Mouse (Mus musculus) spleen, postnatal 14 days (tissue): ENCODE results near the gene Abhd15.

Experiments used
- DNase-seq, 2 experiments: peaks; one replicate each; pipeline ENCODE4 v3.0.0; 2021 to 2022; ENCODE audit warnings: low spot score in 2 of 2

The Abhd15 gene

GRCm38 (mm10) chr11:77514832-77515636 is at the start of gene Abhd15:
Gene Abhd15, plus strand, starts transcription at chr11:77515121.
- DNase-seq: peak in 1 of 2 experiments; percentile 53

DNA sequence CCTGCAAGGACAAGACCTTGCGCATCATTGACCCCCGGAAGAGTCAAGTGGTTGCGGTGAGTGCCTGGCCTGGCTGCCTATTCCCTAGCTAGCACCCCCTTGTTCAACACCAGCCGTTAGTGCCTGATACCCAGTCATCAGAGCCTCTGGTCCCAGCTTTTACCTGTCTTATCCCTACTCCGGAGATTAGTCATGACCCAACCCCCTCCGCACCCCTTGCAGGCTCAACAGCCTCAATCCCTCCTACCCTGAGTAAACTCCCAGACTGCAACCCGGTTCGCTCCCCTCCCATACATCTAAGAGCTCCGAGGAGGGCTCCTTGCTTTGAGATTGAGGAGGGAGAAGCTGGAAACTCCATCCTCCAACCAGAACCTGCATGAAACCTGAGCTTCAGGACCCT is 48.4 kb upstream of the Abhd15 start:
- DNase-seq: no peak

DNA sequence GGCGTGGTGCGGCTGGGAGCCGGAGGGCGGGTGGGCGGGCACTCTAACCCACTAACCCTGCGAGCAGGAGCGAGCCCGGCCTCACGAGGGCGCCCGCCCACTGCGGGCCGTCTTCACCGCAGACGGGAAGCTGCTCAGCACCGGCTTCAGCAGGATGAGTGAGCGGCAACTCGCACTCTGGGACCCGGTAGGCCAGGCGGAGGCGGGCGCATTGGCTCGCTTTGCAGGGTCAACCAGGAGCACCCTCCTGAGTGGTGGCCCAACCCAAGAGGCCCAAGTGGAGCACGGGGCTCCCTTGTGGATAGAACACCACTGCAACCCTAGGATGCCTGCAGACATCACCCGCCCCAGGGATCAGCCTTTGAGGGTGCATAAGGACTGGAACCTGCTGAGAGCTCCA is 47.8 kb upstream of the Abhd15 start:
- DNase-seq: peak; percentile 61 to 75

- DNase-seq: peak; percentile 66 to 74
Observed at GRCm38 (mm10) chr11:77467784-77468183, 47.1 kb upstream of the Abhd15 start.

DNA sequence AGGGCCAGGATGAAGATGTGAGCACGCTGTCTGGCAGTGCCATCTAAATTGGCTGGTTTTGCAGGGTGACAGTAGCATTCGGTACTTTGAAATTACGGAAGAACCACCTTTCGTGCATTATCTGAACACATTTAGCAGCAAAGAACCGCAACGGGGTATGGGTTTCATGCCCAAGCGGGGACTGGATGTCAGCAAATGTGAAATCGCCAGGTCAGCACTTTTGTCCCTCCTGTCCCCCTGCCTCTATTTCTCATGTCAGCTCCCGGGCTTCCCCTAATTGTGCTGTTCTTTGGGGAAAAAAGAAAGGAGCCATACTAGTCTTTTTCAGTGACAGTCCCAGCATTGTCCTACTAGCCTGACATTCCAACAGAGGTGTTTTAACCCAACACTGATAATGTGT is 46.5 kb upstream of the Abhd15 start:
- no peak for DNase-seq

GRCm38 (mm10) chr11:77471407-77471806 is 43.5 kb upstream of the Abhd15 start:
- no peak for DNase-seq

DNA sequence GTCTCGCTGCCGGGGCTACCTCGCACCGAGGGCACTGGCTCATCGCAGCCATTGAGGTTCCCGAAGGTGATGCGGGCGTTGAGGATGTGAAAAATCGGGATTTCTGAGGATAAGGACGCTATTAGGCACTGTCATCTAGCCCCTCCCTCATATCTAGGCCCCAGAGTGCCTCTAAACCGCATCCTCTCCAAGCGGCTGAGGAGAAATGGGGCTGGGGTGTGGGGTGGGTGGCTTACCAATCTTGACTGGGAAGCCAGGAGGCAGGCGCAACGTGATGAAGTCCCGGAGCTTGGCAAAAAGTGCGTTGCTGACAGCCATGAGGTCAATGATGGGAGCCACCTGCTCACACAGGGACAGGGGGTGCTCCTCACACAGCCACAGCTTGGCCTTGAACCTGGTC is 42.1 kb upstream of the Abhd15 start:
- no peak for DNase-seq

DNA sequence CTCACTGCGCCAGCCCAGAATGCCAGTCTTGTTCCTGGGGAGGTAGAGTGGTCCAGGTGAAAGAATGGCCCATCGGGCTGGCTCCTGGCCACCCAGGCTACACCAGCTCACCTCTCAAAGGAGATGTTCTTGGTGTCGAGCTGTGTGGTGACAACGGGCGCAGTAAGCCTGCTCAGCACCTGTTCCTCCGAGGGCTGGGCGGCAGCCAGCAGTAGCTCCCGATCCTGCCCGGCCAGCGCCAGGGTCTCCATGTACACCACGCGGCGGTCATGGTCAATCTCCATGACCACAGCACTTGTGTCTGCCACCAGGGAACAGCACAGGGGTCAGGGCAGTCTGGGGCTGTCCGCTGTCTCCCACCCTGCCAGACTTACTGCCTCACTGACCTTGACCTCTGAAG is 38.7 kb upstream of the Abhd15 start:
- no peak for DNase-seq

- DNase-seq: no peak
Observed at GRCm38 (mm10) chr11:77476895-77477294, 38.0 kb upstream of the Abhd15 start.

DNA sequence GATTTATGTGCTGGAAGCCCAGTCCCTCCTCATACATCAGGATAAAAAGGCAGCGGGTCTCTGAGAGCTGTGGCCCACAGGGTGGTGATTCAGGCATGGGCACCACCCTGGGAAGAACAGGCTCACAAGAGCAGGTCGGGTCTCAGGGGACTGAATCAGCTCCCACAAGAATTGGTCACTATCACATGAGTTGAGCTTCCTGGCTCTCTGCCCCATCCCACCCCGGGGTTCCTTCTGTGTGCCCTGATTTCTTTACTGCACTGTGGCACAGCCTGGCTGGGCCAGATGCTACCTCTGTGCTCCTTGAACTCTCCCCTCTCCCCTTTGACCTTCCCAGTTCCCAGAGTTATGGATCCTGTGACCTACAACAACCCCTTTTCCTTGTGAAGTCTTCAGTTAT is 31.9 kb upstream of the Abhd15 start:
- no peak for DNase-seq

- DNase-seq: no peak
Observed at GRCm38 (mm10) chr11:77483510-77484255, 31.2 kb upstream of the Abhd15 start.

GRCm38 (mm10) chr11:77485229-77485628 is 29.7 kb upstream of the Abhd15 start:
- no peak for DNase-seq

- DNase-seq: no peak
Observed at GRCm38 (mm10) chr11:77486798-77487197, 28.1 kb upstream of the Abhd15 start.

GRCm38 (mm10) chr11:77488771-77489581 is 25.9 kb upstream of the Abhd15 start:
- no peak for DNase-seq

DNA sequence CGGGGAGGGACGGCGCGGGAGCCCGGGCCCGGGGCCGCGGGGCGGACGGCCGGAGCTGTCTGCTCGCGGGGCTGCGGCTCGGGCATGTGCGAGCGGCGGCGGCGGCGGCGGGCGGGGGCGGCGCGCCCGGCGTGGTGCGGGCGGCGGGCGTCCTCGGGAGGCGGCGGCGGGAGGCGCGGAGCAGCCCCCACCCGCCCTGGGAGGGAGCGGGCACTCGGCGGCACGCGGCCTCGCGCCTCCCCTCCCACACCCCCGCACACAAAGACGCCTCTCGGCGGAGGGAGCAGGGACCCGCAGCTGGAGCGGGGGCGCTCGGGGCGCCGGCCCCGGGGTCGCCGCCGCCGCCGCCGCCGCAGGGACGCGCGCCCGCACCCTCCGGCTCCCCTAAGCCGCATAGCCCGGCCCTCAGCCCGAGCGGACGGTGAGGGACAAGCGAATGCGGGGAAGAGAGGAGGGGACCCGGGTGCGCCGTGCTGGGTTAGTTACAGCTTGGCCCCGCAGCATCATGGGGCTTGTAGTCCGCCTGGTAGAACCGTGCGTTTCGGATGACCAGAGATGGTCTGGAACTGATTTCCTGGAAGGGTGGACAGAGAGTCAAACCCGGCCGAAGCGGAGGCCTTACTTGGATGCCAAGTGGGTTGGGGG is 25.2 kb upstream of the Abhd15 start, which contains the start of gene Ankrd13b:
Gene Ankrd13b, minus strand, starts transcription at position 88 of the 645 bp plus-strand sequence.
- DNase-seq: peak in 1 of 2 experiments; percentile 35

GRCm38 (mm10) chr11:77490451-77490850 is 24.5 kb upstream of the Abhd15 start:
- DNase-seq: no peak

GRCm38 (mm10) chr11:77491123-77491501 is 23.8 kb upstream of the Abhd15 start:
- DNase-seq: peak; percentile 74 to 85

DNA sequence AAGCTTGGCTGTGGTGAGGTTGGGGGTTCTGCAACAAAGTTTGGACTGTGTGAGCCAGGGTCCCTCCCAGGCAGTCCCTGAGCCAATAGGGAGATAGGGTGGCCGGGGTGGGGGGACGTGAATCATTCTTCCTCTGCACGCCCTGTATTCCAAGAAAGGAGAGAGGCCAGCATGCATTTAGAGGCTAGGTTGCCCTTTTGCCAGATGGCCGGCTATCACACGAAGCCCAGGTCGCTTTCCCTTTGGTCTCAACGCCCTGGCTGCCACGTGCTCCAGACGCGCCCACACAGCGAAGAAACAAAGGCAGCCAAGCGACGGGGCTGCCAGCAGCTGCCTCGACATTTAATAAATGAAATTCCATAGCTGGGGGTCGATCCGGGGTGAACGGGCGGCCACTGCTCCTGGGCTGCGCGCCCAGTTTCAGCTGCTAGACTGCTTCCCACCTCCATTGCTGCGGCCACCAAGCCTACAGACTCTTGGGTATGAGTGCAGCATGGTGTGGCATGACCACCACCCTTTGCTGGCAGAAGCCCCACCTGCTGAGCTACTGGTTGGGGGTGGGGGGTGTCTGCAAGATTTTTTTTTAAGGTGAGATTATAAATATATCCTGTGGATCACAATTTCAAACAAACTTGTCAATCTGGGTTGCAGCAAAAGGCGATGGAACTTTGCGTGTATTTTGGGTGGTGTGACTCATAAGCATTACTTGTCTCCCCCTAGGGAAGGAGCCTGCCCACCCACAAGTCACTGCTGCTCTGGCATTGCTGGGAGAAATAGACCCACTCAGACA is 23.2 kb upstream of the Abhd15 start:
- no peak for DNase-seq

DNA sequence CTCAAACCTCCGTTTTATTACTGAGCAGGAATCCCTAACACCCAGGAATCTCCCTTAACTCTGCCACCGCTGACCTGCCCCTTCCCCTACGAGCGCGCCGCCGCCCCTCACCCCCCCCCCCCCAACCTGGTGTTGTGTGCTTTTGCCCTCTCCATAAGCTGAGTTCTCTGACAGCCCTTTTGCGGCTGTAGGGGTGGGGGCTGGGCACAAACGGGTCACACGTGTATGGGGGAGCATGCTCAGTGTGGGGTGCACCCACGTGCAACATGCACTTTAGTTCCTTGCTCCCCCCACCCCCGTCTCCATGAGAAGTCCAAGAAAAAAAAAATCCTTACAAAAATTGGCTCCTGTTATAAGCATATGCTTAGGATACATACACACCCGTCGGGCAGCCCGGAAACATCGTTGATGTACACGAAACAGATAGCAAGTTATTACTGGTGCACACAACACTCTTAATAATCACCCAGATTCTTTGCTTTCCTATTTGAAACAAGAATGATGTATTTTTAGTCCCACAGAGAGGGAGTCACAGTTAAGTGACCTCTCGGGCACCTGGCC is 22.5 kb upstream of the Abhd15 start:
- no peak for DNase-seq

GRCm38 (mm10) chr11:77492911-77493332 is 22.0 kb upstream of the Abhd15 start:
- DNase-seq: peak; percentile 81 to 82
